Mouse (Mus musculus) liver, embryonic 11.5 days (tissue): ENCODE measurements around the gene Armcx3. TPM values are rescaled to one million over a fixed set of nuclear protein-coding genes. Genes with fewer than 3 reads are reported as not detected.
"Not testable (repeated sequence)": the region's sequence is repeated elsewhere in the genome, so short reads cannot be mapped to it uniquely, and the experiment has no call there.

Experiments
- ATAC-seq: fragments of 200-750 bp; cut with Nextera tagmentation; replicated peaks from 2 replicates; pipeline ENCODE4 v1.8.0; 2017; ENCODE audit warnings: moderate number of reproducible peaks, mild to moderate bottlenecking, moderate TSS enrichment, moderate library complexity; ENCODE audit not compliant: low FRiP score
- DNase-seq: peaks from one replicate; pipeline ENCODE4 v3.0.0-alpha.2; 2017; ENCODE audit warnings: low spot score
- H3K27ac ChIP-seq: fragments of 300-500 bp; sonication (generic); 2 replicates; pipeline ENCODE4 v1.5.1; 2014; ENCODE audit warnings: mild to moderate bottlenecking, low read depth, low read length, control low read depth
- H3K27me3 ChIP-seq: fragments of 300-500 bp; sonication (generic); replicated peaks from 2 replicates; pipeline ENCODE4 v1.6.1; 2014; ENCODE audit warnings: low read length, mixed read lengths; ENCODE audit not compliant: control insufficient read depth, insufficient read depth
- H3K36me3 ChIP-seq: fragments of 300-500 bp; sonication (generic); 2 replicates; pipeline ENCODE4 v1.6.1; 2014; ENCODE audit warnings: mild to moderate bottlenecking, low read length, moderate library complexity, mixed read lengths; ENCODE audit not compliant: control insufficient read depth, insufficient read depth
- H3K4me1 ChIP-seq: fragments of 300-500 bp; sonication (generic); replicated peaks from 2 replicates; pipeline ENCODE4 v1.6.1; 2014; ENCODE audit warnings: low read length, mixed read lengths; ENCODE audit not compliant: control insufficient read depth, insufficient read depth
- H3K4me2 ChIP-seq: fragments of 300-500 bp; sonication (generic); 2 replicates; pipeline ENCODE4 v1.6.1; 2014; ENCODE audit warnings: mild to moderate bottlenecking, control low read depth, moderate library complexity
- H3K4me3 ChIP-seq: fragments of 300-500 bp; sonication (generic); 2 replicates; pipeline ENCODE4 v1.5.1; 2014; ENCODE audit warnings: low read depth, low read length, control low read depth
- H3K9ac ChIP-seq: fragments of 300-500 bp; sonication (generic); 2 replicates; pipeline ENCODE4 v1.6.1; 2014; ENCODE audit warnings: low read depth, low read length, control low read depth
- H3K9me3 ChIP-seq: fragments of 300-500 bp; sonication (generic); 2 replicates; pipeline ENCODE4 v1.6.1; 2016; ENCODE audit warnings: low read length, inconsistent platforms, mixed read lengths; ENCODE audit not compliant: control insufficient read depth
- WGBS: fragments of 180-500 bp; shearing (Covaris S2); extraction: QIAGEN DNeasy Blood & Tissue Kit; methylation state at CpG from one replicate; pipeline ENCODE4 v1.1.7; 2014; 5-methylcytosine and 5-hydroxymethylcytosine counted together
- polyA plus RNA-seq: library from polyadenylated mRNA; unstranded; fragments of >200 nt; fragmentation: Nextera tagmentation; extraction: Ambion mirVana; gene quantifications from 2 replicates; pipeline ENCODE4 v1.2.1, GENCODE M21; 2014

Armcx3 gene
- polyA plus RNA-seq, result 34.8 and 42.2 TPM in 2 replicates

- peak; percentile 89 for ATAC-seq
- 20% methylated on average over 46 of the region's 46 CpGs for WGBS
These were observed at the start of gene Armcx3 for GRCm38 (mm10) chrX:134756434-134757292. Armcx3 (plus strand) TSS chrX:134756595.

GRCm38 (mm10) chrX:134716863-134717262 lies 39.5 kb upstream of the Armcx3 start:
- DNase-seq, result no peak
- Histone ChIP-seq H3K4me3 (no peak overlapping the region), H3K36me3 (no peaks in the 10 kb centered on the region; the same call in 1 of the 2 replicates)

More at GRCm38 (mm10) chrX:134756434-134757292, at the start of gene Armcx3:
- no peaks in the 10 kb centered on the region for H3K9me3 ChIP-seq
- H3K27ac ChIP-seq, result no peak within 1 kb of the TSS; the same call in 1 of the 2 replicates
- peak within 1 kb of the TSS; percentile 67 for H3K4me3 ChIP-seq
- no peaks in the 10 kb centered on the region; the same call in 1 of the 2 replicates for H3K4me1 ChIP-seq
- H3K9ac ChIP-seq, result peak within 1 kb of the TSS; percentile 75
- H3K27me3 ChIP-seq, result peaks cover 7% of the 10 kb centered on the region
- H3K36me3 ChIP-seq, result no peaks in the 10 kb centered on the region
- DNase-seq, result peak; percentile 40
- H3K4me2 ChIP-seq, result peak within 1 kb of the TSS; percentile 65

GRCm38 (mm10) chrX:134717752-134718308 lies 38.6 kb upstream of the Armcx3 start, which contains the start of gene Armcx1:
Armcx1 (plus strand) TSS chrX:134717963.
- peak within 1 kb of the TSS; percentile 77 for H3K27ac ChIP-seq
- no peaks in the 10 kb centered on the region for H3K27me3 ChIP-seq
- 9% methylated on average over 16 of the region's 16 CpGs for WGBS
- peak within 1 kb of the TSS; percentile 49 for H3K4me3 ChIP-seq
- H3K36me3 ChIP-seq, result no peaks in the 10 kb centered on the region; the same call in 1 of the 2 replicates
- H3K4me2 ChIP-seq, result peak within 1 kb of the TSS; percentile 69
- peak; percentile 92 for ATAC-seq
- no peaks in the 10 kb centered on the region for H3K4me1 ChIP-seq
- H3K9ac ChIP-seq, result peak within 1 kb of the TSS; percentile 61
- peak; percentile 47 for DNase-seq
- no peaks in the 10 kb centered on the region for H3K9me3 ChIP-seq

More at GRCm38 (mm10) chrX:134716863-134717262, 39.5 kb upstream of the Armcx3 start:
- no peaks in the 10 kb centered on the region for H3K27me3 ChIP-seq
- WGBS, result 49% methylated on average over 3 of the region's 3 CpGs
- H3K4me2 ChIP-seq, result no peak overlapping the region
- H3K9me3 ChIP-seq, result no peaks in the 10 kb centered on the region
- no peak for ATAC-seq
- no peak overlapping the region for H3K27ac ChIP-seq
- H3K4me1 ChIP-seq, result no peaks in the 10 kb centered on the region
- H3K9ac ChIP-seq, result no peak overlapping the region

GRCm38 (mm10) chrX:134718524-134718923 lies 37.9 kb upstream of the Armcx3 start:
- ATAC-seq (peak; percentile 86), DNase-seq (peak; percentile 41)
- Histone ChIP-seq H3K4me3 (peak overlapping the region; percentile 49), H3K36me3 (no peaks in the 10 kb centered on the region; the same call in 1 of the 2 replicates), H3K27ac (peak overlapping the region; percentile 77; the same call in 1 of the 2 replicates), H3K27me3 (no peaks in the 10 kb centered on the region), H3K4me1 (no peaks in the 10 kb centered on the region), H3K9me3 (no peaks in the 10 kb centered on the region), H3K9ac (peak overlapping the region; percentile 61), H3K4me2 (peak overlapping the region; percentile 69)
- WGBS, result 19% methylated on average over 14 of the region's 14 CpGs

- not testable (repeated sequence) for DNase-seq, H3K9me3 ChIP-seq, H3K4me1 ChIP-seq, ATAC-seq, H3K27me3 ChIP-seq, H3K4me3 ChIP-seq, H3K36me3 ChIP-seq, H3K27ac ChIP-seq, H3K4me2 ChIP-seq, H3K9ac ChIP-seq
- WGBS, result 46% methylated on average over 1 of the region's 2 CpGs
These were observed 32.6 kb upstream of the Armcx3 start for GRCm38 (mm10) chrX:134723762-134724161.

- H3K9me3 ChIP-seq, result no peaks in the 10 kb centered on the region
- no peaks in the 10 kb centered on the region for H3K4me1 ChIP-seq
- no peaks in the 10 kb centered on the region for H3K36me3 ChIP-seq
- H3K4me2 ChIP-seq, result no peak overlapping the region
- H3K4me3 ChIP-seq, result no peak overlapping the region
- ATAC-seq (no peak), DNase-seq (no peak)
- H3K27ac ChIP-seq, result no peak overlapping the region
- 45% methylated on average over 4 of the region's 4 CpGs for WGBS
- no peak overlapping the region for H3K9ac ChIP-seq
- no peaks in the 10 kb centered on the region; the same call in 1 of the 2 replicates for H3K27me3 ChIP-seq
These were observed 26.6 kb upstream of the Armcx3 start for GRCm38 (mm10) chrX:134729778-134730177.

GRCm38 (mm10) chrX:134737796-134738195 lies 18.6 kb upstream of the Armcx3 start:
- 91% methylated on average over 1 of the region's 1 CpGs for WGBS
- ATAC-seq, result peak; percentile 82
- no peak overlapping the region for H3K4me2 ChIP-seq
- H3K9ac ChIP-seq, result no peak overlapping the region
- H3K36me3 ChIP-seq, result no peaks in the 10 kb centered on the region
- H3K4me1 ChIP-seq, result no peaks in the 10 kb centered on the region; the same call in 1 of the 2 replicates
- H3K27me3 ChIP-seq, result no peaks in the 10 kb centered on the region
- no peak for DNase-seq
- no peak overlapping the region for H3K27ac ChIP-seq
- H3K9me3 ChIP-seq, result no peaks in the 10 kb centered on the region
- H3K4me3 ChIP-seq, result no peak overlapping the region

- Histone ChIP-seq H3K27ac (no peak overlapping the region), H3K9ac (no peak overlapping the region), H3K27me3 (no peaks in the 10 kb centered on the region), H3K36me3 (no peaks in the 10 kb centered on the region), H3K4me1 (no peaks in the 10 kb centered on the region; the same call in 1 of the 2 replicates), H3K4me2 (no peak overlapping the region), H3K4me3 (no peak overlapping the region), H3K9me3 (no peaks in the 10 kb centered on the region)
- ATAC-seq (no peak), DNase-seq (no peak)
- 50% methylated on average over 4 of the region's 4 CpGs for WGBS
These were observed 17.2 kb upstream of the Armcx3 start for GRCm38 (mm10) chrX:134739160-134739559.
